Mouse (Mus musculus) cerebellum, adult 2 months (tissue): ENCODE results near the gene Prmt1.

Source experiments
- CTCF ChIP-seq: fragments of 200-500 bp; IDR thresholded peaks from 2 replicates; pipeline ENCODE4 v1.5.1; 2011; ENCODE audit warnings: low read depth, mild to moderate bottlenecking, control low read depth, low read length, moderate library complexity, borderline replicate concordance; ENCODE audit not compliant: insufficient read depth
- POLR2A ChIP-seq: fragments of 200-500 bp; IDR thresholded peaks from 2 replicates; pipeline ENCODE4 v1.6.1; 2011; ENCODE audit warnings: low read length, control low read depth, borderline replicate concordance; ENCODE audit not compliant: insufficient read depth

DNA sequence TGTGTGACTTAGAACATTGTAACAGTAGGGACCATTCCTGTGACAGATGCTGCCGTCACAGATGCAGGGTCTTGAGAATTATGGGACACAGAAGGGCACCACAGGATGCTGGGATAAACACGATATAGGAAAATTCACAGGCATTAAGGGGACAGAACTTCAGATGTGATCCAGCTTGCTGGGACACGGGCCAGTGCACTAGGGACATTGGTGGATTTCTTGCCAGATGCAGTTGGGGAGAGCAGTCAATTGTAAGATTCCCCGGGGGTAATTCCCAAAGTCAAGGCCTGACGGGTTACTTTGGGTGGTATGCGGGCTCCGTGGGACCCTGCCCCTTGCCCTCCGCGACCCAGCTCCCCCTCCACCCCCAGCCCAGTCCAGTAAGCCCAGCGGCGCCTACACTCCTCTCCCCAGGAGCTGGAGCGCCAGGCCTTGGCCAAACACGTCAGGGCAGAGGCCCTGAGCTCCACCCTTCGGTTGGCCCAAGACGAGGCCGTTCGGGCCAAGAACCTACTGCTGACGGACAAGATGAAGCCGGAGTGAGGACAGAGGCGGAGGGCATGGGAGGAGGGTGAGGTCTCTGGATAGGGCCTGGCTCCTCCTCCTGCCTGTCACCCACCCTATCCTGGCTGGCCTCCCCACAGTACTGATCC lies 29.1 kb downstream of the Prmt1 start:
- no peak for TF ChIP-seq POLR2A
- no peak for TF ChIP-seq CTCF
